Mouse (Mus musculus) cortical plate, adult 2 months (tissue): ENCODE measurements around the gene Edn2.

ENCODE experiments used
- CTCF ChIP-seq: fragments of 200-500 bp; IDR thresholded peaks from 2 replicates; pipeline ENCODE4 v1.5.1; 2011; ENCODE audit warnings: mild to moderate bottlenecking, control low read depth, low read length; ENCODE audit not compliant: insufficient read depth; ENCODE audit errors: extremely low read depth
- POLR2A ChIP-seq: fragments of 200-500 bp; IDR thresholded peaks from 2 replicates; pipeline ENCODE4 v1.6.1; 2011; ENCODE audit warnings: mild to moderate bottlenecking, low read length, control low read depth; ENCODE audit not compliant: insufficient read depth; ENCODE audit errors: extremely low read depth

DNA sequence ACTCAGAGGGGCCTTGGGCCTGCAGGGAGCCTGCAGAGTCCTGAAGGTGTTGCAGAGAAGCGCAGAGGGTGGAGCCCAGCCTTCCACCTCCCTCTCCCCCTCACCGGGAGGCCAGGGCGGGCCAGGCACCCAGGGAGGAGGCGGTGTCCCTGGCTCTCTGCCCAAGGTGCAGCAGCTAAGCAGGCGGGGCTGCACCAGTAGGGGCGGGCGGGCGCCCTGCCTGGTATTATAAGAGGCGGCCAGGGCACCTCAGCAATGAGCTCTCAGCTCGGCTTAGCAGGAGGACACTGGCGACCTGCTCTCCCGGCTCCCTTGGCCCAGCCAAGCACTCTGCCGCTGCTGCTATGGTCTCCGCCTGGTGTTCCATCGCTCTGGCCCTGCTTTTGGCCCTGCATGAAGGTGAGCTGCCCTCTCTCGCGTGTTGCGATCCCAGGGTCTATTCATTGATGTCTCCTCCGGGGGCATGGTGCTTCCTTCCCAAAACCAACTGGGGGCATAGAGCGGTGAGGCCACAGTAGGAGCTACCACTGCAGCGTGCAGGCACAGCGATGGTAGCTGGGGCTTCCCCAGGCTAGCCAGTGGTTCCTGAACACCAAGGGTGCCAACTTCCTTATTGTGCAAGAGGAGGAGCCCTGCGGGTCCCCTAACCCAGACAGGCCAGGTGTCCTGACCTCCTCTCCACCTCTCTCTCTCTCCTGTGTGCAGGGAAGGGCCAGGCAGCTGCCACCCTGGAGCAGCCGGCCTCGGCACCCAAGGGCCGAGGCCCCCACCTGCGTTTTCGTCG, at the start of gene Edn2:
- no peak for TF ChIP-seq CTCF
- TF ChIP-seq POLR2A: no peak
